Mouse (Mus musculus): ENCODE data around the gene 9130409I23Rik.

Gene 9130409I23Rik

DNA sequence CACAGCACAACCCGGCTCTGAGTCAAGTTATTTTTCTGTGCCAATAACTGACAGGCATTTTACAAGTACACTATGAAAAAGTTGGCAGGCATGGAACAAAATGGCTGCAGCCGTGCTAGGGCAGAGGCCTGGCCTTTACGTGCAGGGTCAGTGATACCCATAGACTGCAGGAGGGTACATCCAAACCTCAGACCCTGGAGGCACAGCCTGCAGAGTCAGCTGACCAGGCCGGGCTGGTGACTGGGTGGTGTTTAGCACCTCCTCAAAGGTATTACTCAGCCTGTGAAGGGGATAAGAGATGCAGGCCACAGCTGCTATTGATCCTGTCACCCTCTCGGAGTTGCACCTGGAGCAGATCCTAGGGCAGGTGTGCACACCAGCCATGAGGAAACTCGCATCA is at the start of gene 9130409I23Rik:
9130409I23Rik (plus strand) TSS at position 301 of the 400 bp plus-strand sequence.
- DNase-seq (ENCODE audit: low read depth, low spot score): no peak

DNA sequence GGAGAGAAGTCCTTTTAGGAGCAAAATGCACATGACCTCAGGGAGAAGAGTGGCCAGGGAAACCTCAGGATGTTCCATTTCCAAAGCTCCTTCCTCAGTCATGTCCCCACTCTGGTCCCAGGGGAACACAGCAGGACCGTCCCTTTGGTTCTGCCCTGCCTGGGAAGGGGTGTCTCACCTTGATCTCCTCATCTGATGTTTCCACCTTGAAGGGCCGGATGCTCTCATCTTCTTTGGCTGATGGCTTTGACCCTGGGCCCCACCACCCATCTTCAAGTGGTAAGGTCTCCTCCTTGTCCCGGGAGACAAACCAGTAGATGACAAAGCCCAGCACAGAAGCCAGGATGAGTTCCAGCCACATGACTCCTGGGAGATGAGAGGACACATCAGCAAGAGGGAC is 49.4 kb upstream of the 9130409I23Rik start:
- no peak for DNase-seq (ENCODE audit: low read depth, low spot score)

DNA sequence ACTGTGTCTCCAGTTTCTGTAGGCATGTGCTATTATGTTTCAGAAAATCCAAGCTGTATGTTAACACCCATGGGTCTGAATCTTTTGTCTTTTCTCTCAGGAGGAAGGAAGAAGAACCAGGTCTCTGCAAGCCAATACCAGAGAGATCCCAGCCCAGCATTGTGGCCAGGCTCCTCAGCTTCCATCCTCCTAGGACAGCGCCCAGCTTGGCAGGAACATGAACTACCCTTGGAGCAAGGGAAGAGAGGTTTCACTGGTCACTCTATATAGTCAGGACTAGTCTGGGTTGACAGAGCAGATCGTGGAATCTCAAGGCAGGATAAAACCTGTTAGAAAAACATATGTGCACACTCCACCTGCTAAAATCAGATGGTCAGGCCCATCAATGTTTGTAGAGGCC is 47.2 kb upstream of the 9130409I23Rik start:
- no peak for DNase-seq (ENCODE audit: low read depth, low spot score)

DNA sequence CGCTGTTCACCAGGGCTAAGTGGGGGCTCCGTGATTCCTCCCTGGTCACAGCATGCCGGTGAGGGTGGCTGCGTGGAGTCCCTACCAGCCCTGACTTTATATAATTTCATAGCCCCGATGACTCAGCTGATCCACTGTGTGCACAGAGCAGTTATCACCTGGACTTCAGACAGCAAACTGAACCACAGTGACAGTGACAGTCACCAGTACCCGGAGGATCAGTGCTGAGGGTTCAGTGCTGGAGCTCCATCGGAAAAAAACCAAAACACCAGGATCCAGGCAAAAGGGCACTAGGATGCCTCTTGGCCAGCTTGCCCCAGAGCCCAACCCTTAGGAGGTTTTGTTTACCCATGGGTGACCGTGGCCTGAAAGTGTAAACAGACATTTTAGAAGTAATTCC is 45.7 kb upstream of the 9130409I23Rik start:
- no peak for DNase-seq (ENCODE audit: low read depth, low spot score)

DNA sequence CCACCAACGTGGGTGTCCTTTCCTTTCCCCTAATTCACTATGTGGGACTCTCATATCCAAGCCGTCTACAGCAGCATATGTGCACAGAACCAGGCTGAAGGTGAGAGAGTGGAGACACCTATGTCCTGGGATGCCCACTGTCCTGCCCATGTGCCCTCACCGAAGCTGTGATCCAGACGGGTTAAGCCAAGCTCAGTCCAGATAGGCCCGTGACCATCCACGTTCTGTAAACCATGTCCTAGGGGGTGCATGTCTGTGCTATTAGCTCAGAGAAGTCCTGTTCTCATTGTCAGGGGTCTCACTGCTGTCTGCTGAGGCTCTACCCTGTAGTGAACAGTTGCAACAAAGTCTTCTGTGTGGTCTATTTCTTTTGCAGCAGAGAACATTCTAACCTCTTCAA is 43.2 kb upstream of the 9130409I23Rik start:
- no peak for DNase-seq (ENCODE audit: low read depth, low spot score)

DNA sequence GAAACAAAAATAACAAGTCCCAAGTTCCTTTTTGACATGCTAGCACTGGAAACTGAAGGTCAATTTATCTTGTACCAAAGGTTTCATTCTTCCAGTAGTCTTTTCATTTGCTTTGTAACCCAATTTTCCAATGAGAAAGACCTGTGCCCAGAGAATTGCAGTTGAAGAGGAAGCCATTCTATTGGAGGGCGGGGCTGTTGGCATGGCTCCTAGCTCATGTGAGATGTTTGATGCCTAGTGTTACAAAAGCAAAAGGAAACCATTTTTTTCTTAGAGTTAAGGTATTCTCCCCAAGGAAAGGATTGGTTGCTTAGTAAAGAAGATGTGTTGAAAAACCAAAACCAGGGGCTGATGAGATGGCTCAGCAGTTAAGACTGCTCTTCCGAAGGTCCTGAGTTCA is 42.8 kb upstream of the 9130409I23Rik start:
- no peak for DNase-seq (ENCODE audit: low read depth, low spot score)

DNA sequence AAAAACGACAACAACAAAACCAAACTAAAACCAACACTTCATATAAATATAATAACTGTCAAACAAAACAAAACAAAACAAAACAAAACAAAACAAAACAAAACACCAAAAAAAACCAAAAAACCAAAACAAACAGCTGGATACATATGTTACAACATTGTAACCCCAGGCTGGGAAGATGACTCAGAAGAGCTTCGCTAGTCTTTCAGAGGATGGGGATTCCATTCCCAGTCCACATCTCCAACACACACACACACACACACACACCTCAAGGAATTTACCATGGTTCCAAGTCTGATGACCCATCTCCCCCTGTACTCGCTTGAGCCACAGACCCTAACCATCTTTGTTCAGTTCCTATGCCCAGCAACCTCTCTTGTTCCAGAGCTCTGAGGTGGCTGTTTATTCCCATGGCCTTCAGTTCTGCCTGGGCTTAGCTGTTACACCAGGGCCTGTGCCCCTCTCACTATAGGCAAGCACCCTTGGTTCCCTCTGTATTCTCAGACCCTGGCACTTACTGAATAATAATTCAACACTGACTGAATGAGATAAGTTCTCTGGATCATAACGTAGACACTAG is 41.9 kb upstream of the 9130409I23Rik start:
- no peak for DNase-seq (ENCODE audit: low read depth, low spot score)

DNA sequence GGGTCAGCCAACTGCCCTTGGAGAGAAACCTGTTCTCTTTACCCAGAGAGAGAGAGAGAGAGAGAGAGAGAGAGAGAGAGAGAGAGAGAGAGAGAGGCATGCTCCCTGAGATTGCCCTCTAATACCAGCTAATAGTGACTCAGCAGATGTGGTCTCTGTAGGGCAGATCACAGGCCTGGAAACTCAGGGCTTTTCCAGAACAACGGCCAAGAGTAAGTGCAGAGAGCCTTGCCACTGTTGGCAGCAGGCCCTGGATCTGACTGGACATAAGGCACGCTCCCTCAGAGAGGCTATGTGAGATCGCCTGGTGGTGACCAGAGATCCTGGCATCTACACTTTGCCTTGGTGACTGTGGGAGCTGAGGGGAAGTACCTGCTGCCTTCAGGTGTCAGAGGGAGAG is 41.3 kb upstream of the 9130409I23Rik start:
- DNase-seq (ENCODE audit: low read depth, low spot score): no peak

DNA sequence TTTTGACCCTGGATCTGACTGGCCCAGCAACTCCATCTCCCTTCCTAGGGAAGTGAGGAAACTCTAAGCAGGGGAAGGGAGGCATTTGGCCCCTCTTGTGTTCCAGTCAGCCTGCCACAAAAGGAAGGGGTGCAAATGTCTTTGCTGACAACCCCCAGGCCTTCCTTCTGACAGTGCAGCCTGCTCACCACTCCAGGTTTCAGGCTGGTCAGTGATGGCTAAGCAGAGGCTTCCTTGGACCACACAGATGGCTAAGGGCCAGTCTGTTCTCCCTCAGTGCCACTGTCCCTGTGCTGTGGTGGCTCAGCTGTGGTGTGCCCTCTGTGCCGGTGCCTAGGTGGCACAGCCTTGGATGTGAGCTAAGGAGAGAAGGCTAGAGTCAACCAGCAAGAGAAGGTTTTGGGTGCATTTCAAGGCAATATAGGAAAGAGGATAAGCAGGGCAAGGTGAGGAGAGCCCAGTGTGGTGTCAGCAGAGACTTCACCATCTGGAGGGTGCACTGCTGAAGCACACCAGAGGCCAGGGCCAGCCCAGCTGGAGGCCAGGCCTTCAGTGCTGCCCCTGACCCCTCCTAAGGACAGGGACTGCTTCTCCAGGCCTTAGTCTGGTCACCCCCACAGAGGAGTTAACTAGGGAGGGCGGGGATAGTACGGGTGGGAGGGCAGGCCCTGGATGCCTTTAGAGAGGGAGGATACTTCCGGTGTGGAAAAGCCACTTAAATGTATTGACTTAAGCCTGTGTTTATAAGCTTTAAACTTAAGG is 40.7 kb upstream of the 9130409I23Rik start:
- no peak for DNase-seq (ENCODE audit: low read depth, low spot score)

DNA sequence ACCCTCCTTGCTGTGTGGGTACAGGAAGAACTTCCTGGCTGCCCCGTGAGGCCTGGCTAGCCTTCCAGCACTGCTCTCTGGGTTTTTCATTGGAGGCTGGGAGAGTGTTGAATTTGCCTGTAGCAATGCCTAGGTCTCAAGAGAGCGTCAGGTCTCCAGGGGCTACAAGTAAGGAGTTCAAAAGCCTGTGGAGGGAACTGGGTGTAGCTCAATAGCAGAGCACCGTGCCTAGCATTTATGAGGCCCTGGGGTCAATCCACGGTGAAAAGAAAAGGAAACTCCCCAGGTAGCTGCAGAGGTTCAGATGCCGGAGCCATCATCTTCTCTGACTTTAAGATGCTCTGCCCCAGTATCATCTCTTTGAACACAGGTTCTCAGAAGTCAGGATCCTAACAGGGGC is 39.4 kb upstream of the 9130409I23Rik start:
- DNase-seq (ENCODE audit: low read depth, low spot score): no peak

DNA sequence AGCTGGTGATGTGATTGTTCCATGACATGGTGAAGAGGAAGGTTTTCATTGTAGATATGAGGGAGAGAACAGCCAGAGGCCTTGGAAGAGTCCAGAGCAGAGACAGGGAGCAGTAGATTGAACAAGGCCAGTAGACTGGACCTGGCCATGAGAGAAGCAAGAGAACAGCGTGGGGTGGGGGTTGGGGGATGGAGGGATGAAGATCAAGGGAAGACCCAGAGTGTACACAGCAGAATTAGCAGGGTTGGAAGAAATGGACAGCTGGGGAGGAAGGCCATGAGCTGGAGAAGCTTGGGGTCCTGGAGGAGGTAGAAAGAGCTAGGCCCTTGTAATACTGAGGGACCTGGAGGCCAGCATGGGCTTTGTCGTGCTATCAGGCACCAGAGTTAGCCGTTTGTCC is 38.6 kb upstream of the 9130409I23Rik start:
- DNase-seq (ENCODE audit: low read depth, low spot score): no peak

DNA sequence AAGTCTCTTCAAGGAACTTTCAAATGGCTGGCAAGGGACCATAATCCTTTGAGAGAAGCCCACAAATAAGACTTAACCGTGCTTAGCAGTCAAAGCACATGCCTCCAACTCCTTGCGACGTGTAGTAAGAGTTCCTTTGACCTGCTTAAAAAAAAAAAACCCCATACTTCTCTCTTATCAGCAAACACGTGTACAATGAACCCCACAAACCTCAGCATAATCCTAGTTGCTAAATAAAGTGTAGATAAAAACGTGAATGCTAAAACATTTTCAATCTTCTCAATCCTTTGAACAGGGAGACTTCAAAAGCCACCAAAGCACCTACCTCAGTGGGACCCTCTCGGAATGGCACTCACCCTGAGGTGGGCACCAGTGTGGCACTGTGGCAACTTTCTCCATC is 37.6 kb upstream of the 9130409I23Rik start:
- DNase-seq (ENCODE audit: low read depth, low spot score): no peak

DNA sequence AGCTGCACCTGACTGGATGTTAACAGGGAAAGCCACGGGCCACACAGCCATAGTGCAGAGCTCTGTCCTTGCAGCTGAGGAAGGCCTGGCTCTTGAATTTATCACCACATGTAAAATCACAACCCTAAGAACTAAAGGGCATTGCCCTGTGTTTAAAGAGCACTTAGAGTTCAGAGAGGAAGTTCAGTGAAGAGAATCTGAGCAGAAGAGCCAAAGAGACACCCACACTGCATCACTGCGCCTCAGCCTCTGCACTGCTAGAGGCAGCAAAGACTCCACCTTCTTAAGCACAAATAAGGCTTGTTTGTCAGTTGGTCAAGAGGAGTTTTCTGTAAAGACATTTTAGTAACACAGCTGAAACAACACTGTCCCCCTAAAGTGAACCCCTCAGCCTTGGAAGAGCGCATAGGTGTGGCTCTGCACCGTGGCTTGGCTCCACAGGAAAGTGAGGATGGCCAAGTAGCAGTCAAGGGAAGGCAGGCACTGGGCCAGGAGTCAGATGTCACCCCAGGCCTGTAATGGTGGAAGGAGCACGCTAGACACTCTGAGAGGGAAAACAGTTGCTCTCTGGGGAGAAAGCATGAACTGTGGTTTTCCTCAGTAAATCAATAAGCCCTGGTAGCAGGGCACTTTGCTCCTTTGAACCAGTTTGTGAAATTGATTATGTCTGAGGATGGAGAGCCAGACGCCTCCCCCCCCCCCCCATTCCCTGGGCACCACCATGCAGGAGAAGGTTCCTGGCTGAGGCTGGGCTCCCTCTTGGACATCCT is 36.1 kb upstream of the 9130409I23Rik start:
- DNase-seq (ENCODE audit: low read depth, low spot score): no peak

DNA sequence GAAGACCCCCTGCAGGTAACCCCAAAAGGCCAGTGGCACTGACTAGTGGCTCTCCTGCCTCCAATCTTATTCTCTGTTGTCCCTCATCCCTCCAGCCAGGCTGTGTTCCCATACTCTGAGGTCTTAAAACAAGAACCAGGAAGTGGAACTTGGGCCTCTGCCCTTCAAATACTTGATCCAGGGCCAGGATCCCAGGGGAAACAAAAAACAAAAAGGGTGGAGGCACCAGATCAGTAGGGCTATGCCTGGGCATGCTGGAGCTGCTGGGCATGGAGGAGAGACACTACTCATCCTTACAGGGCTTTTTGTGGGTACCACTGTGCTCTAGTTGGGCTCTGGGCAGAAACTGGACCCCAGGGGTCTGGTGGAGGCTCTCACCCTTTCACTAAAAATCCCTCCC is 35.5 kb upstream of the 9130409I23Rik start:
- no peak for DNase-seq (ENCODE audit: low read depth, low spot score)

DNA sequence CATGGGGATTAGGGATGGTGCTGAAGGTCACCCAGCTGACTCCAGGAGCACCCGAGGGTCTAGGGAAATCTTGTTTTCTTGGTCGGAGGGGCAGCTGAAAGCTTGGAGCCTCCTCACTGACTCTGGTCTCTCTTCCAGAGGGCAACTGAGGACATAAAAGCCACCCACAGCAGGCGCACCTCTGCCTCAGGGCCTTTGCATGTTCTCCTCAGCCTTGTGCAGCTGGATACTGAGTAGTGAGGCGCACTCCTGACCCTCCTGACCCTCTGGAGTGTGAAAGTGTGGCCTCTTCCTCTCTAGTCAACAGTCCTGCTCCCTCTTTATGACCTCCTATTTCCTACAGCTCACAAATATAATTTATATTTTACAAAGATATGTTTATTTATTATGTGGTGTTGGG is 35.0 kb upstream of the 9130409I23Rik start:
- no peak for DNase-seq (ENCODE audit: low read depth, low spot score)

DNA sequence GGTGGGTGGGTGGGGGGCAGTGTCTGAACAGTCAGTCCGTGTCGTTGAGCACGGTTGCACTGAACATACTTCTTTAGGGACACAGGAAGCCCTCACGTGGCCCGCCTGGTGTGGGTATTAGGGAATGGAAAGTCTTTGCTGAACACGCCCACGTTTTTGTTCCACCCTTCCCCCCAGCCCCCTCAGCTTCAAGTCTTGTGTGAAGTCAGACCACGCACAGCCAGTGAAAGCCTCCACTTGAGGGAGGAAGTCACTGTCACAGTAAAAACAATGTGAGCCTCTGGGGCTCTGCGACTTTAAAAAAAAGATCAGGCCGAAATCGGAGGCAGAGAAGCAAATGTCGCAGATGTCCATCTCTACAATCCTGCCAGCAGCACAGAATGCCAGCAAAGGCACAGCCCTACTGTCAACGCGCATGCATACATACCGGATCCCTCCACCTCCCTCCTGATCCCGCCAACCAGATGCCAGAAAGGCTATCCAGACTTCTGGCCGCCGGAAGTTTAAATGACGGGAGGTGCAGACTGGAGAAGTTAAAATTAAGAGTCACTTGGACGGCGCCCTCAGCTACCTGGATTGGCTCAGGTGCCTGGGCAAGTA is 34.4 kb upstream of the 9130409I23Rik start:
- peak; percentile 42 for DNase-seq (ENCODE audit: low read depth, low spot score)

DNA sequence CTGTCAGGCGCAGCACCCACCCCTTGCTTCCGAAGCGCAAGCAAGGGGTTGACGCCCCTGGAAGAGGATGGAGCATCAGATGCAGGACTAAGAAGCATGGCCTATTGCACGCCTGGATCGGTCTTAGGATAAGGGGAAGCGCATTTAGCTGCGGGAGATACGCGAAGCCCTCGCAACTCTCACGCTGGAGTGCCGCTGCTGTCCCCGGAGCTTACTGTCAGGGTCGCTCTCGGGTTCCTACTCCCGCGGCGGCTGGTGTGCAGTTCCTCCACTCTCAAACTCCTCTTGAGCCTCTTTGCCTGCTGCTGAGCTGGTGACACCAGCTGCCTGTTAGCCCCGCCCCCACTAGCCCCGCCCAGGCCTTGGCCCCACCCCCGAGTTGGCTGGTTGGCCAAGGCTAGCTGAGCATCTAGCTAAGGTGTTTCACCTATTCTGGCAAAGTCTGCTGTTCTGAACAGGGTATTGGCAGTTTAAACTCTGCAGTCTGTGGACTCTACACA is 33.8 kb upstream of the 9130409I23Rik start:
- DNase-seq (ENCODE audit: low read depth, low spot score): peak; percentile 68

DNA sequence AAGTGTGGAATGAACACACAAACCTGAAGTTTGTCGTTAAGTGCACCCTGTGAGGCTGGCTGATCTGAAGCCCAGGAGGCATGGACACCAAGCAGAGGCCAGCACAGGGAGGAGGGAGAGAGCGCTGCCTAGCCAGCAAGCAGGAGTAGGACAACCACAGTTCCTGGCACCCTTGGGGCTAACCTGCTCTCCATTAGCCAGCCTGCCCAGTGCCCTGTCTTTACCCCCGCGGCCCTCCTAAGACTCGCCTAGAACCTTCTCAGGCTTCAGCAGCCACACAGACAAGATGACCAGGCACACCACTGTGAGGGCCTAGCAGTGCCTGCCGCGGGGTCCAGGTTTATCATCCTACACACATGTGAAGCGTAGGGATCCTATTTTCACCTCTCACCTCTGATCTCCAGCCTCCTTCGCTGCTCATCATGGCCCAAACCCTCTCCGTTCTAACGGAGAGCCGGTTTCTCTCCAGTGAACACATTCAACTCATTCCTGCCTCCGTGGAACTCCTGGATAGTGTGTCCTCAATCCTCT is 33.1 kb upstream of the 9130409I23Rik start:
- DNase-seq (ENCODE audit: low read depth, low spot score): no peak

DNA sequence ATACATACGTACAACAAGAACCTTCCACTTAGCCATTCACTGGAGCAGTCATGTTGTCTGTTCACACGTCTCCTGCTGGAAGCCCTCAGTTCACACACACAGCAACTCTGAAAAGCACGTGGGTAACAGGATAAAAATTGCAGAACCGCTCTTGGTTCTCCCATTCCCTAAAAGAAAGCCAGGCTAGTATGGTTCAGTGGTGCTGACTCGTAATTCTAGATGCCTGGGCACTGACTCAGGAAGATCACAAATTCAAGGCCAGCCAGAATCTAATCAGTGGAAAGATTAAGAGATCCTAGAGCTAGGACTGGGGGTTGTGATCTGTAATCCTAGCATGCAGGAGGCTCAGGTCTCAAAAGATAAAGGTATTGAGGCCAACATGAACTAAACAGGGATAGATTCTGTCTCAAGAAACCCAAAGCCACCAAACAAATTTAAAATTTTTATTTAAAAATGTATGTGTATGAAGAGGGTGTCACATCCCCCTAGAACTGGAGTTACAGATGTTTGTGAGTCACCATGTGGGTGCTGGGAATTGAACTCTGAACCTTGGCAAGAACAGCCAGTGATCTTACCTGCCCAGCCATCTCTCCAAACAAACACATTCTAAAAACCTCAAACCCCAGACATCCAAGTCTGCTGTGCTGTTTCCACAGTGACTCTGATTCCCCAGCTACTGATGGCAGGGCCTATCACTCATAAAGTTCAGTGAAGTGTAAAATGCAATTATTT is 30.1 kb upstream of the 9130409I23Rik start, which contains the start of gene Ephx1:
Ephx1 (minus strand) TSS at position 149 of the 732 bp plus-strand sequence.
- DNase-seq (ENCODE audit: low read depth, low spot score): no peak

DNA sequence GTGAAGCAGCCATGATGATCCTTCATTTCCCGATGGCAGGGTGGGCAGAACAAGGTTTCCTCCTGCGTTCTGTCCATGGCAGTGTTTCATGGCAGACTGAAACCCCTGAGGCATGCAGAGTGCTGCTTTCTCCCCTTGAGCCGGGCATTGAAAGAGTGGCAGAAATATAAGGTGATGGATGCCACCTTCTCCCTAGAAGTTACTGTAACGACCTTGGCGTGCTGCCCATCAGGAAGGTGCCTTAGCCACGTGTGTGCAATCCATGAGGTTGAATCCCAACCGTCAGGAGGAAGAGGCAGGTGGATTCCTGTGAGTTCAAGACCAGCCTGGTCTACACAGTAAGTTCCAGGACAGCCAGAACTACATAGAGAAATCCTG is 29.6 kb upstream of the 9130409I23Rik start:
- no peak for DNase-seq (ENCODE audit: low read depth, low spot score)

DNA sequence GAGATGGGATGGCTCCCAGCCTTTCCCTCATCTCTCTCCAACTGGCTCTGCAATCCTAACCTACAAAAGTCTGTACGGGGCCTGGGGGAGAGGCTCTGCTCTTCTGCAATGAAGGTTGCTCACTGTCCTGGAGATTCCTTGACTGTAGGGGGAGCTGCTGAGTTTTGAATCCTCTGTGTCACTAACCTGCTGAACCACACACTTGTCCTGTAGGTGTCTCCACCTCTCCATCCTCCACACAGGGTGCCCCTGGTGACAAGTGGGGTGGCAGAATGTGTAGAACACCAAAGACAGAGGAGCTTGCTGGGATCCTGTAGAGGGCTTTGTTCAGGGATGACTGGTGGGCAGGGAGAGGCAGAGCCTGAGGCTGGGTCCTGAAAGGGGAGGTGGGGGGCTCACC is 28.8 kb upstream of the 9130409I23Rik start:
- DNase-seq (ENCODE audit: low read depth, low spot score): peak; percentile 41

Data from mesoderm, embryonic 11.5 days (tissue).